Mouse (Mus musculus) embryo, embryonic 11 days (tissue): ENCODE data around the gene Cyp2c54.
"Not testable (repeated sequence)": the region's sequence is repeated elsewhere in the genome, so short reads cannot be mapped to it uniquely, and the experiment has no call there.

ENCODE experiments used
- DNase-seq: peaks from one replicate; pipeline ENCODE4 v3.0.0-alpha.2; 2015

The Cyp2c54 gene

DNA sequence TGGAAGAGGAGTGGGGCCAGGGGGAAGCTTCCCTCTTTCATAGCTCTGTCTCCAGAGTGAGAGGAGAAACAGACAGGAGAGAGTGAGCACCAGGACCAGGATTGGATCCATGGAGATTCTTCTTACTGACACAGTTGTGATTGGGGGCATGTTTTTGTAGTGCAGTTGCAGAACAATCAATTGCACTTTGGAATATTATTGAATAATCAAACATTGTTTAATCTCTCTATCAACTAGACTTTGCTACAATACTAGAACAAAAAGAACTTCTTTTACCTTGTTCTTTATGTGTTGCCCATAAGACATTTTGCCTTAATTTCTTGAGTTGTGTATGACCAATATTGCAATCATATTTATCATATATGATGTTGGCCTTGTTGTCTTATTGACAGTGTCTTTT is at the start of gene Cyp2c54:
Cyp2c54 (minus strand) TSS at position 127 of the 400 bp plus-strand sequence.
- no peak for DNase-seq

DNA sequence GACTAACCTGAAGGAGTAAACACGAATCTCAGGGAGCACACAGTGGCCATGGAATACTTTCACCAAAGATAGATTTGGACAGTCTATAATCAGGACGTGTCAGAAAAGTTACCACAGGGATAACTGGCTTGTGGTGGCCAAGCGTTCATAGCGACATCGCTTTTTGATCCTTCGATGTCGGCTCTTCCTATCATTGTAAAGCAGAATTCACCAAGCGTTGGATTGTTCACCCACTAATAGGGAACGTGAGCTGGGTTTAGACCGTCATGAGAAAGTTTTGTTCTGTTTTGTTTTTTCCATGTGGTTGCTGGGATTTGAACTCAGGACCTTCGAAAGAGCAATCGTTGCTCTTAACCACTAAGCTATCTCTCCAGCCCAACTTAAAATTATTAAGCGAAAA is 46.0 kb upstream of the Cyp2c54 start:
- DNase-seq = not testable (repeated sequence)

DNA sequence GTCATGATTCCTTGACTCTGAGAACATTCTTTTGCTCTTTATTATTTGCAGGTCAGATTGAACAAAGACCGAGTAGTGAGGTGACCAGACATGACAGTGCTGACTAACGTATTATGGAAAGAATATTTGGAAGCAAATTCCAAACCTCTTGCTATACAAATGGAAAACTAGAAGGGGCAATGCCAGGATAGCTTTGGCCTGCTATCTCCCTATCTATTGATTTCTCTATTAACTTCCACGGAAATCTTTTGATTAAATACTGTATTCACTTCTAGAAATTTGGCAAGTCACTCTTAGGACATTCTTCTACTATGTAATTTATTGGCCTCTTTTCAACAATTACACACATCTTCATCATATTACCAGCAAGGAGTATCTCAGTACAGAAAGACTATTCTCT is 17.5 kb upstream of the Cyp2c54 start:
- no peak for DNase-seq

- not testable (repeated sequence) for DNase-seq
These were observed 15.8 kb upstream of the Cyp2c54 start, which contains the start of gene Cyp2c50 for GRCm38 (mm10) chr19:40089421-40089820. Gene Cyp2c50, plus strand, starts transcription at chr19:40089688.

DNA sequence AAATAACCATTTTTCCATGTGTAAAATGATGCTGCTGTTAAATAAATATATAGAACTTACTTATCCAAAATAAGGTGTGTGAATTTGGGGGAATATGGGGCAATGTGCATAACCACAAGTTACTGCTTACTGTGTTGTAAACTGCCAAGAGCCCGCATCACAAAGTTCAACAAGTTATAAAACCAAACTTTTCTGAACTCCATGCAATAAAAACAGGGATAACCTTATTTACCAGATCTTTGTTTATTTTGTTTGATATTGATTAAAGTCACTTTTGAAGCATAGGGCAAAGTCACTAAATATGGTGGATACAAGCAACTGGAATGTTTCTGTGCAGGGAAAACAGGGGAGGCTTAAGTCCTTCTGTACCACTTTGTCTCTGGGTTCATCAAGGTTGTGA is 14.8 kb upstream of the Cyp2c54 start:
- no peak for DNase-seq

DNA sequence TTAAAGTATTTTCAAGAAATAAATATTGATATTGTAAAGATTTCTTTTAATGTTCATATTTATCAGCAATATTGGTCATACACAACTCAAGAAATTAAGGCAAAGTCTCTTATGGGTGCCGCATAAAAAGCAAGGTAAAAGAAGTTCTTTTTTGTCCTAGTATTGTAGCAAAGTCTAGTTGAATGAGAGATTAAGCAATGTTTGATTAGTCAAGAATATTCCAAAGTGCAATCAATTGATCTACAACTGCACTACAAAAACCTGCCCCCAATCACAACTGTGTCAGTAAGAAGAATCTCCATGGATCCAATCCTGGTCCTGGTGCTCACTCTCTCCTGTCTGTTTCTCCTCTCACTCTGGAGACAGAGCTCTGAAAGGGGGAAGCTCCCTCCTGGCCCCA is 81.5 kb downstream of the Cyp2c54 start, which contains the start of gene Cyp2c37:
Cyp2c37 (plus strand) TSS at position 285 of the 400 bp plus-strand sequence.
- DNase-seq = not testable (repeated sequence)

GRCm38 (mm10) chr19:39989471-39989870 is 84.2 kb downstream of the Cyp2c54 start:
- DNase-seq = no peak
